Mouse (Mus musculus) lung, postnatal 0 days (tissue): ENCODE measurements at regions not wholly inside any gene's neighbourhood (a gene's known extent, or its start where the extent isn't known, plus 50 kb on each side); places are given as distances from the start of the nearest gene placed in this dataset.

Experiments
- CTCF ChIP-seq: IDR thresholded peaks from 2 replicates; pipeline ENCODE4 v1.5.1; 2016; ENCODE audit warnings: antibody characterized with exemption, mild to moderate bottlenecking
- EP300 ChIP-seq: IDR thresholded peaks from 2 replicates; pipeline ENCODE4 v1.6.1; 2016; ENCODE audit warnings: antibody characterized with exemption, mild to moderate bottlenecking, control low read depth

- TF ChIP-seq CTCF (no peak), EP300 (no peak)
Observed at GRCm38 (mm10) chr13:48391126-48391525, 122.1 kb downstream of the Zfp169 start.
